Mouse (Mus musculus) embryonic fibroblast, embryonic 13.5 days (primary cell): ENCODE data around the gene Omp.

Experiments
- CTCF ChIP-seq: IDR thresholded peaks from 2 replicates; pipeline ENCODE4 v1.5.1; 2011; ENCODE audit warnings: mild to moderate bottlenecking, control low read depth, low read length, moderate library complexity, borderline replicate concordance; ENCODE audit not compliant: insufficient read depth
- POLR2A ChIP-seq: IDR thresholded peaks from 2 replicates; pipeline ENCODE4 v1.6.1; 2011; ENCODE audit warnings: low read depth, mild to moderate bottlenecking, control low read depth, low read length, moderate library complexity

- TF ChIP-seq CTCF (peak; percentile 13; the same call in 1 of the 2 replicates), POLR2A (no peak)
Measured at GRCm38 (mm10) chr7:98141206-98141605, 4.1 kb downstream of the Omp start.
